Mouse (Mus musculus) forebrain, embryonic 11.5 days (tissue): ENCODE data around the gene Lpgat1. TPM values are rescaled to one million over a fixed set of nuclear protein-coding genes. Genes with fewer than 3 reads are reported as not detected.

ENCODE experiments used
- ATAC-seq: fragments of 200-750 bp; cut with Nextera tagmentation; replicated peaks from 2 replicates; pipeline ENCODE4 v1.8.0; 2017; ENCODE audit warnings: moderate TSS enrichment; ENCODE audit not compliant: low FRiP score
- DNase-seq: peaks from one replicate; pipeline ENCODE4 v3.0.0-alpha.2; 2017; ENCODE audit warnings: low spot score
- H3K27ac ChIP-seq: fragments of 300-500 bp; sonication (generic); 2 replicates; pipeline ENCODE4 v1.5.1; 2014; ENCODE audit warnings: low read depth, low read length
- H3K27me3 ChIP-seq: fragments of 300-500 bp; sonication (generic); 2 replicates; pipeline ENCODE4 v1.6.1; 2014; ENCODE audit warnings: mild to moderate bottlenecking, low read length, mixed read lengths; ENCODE audit not compliant: control insufficient read depth, insufficient read depth
- H3K36me3 ChIP-seq: fragments of 300-500 bp; sonication (generic); 2 replicates; pipeline ENCODE4 v1.6.1; 2014; ENCODE audit warnings: mild to moderate bottlenecking, low read length, moderate library complexity, mixed read lengths; ENCODE audit not compliant: control insufficient read depth, insufficient read depth
- H3K4me1 ChIP-seq: fragments of 300-500 bp; sonication (generic); replicated peaks from 2 replicates; pipeline ENCODE4 v1.6.1; 2014; ENCODE audit warnings: low read length, mixed read lengths; ENCODE audit not compliant: control insufficient read depth, insufficient read depth
- H3K4me2 ChIP-seq: fragments of 300-500 bp; sonication (generic); 2 replicates; pipeline ENCODE4 v1.6.1; 2014; ENCODE audit warnings: low read depth, mild to moderate bottlenecking, low read length, moderate library complexity, mixed read lengths; ENCODE audit not compliant: severe bottlenecking
- H3K4me3 ChIP-seq: fragments of 300-500 bp; sonication (generic); 2 replicates; pipeline ENCODE4 v1.5.1; 2014; ENCODE audit warnings: low read depth, low read length
- H3K9ac ChIP-seq: fragments of 300-500 bp; sonication (generic); 2 replicates; pipeline ENCODE4 v1.6.1; 2014; ENCODE audit warnings: low read length
- H3K9me3 ChIP-seq: fragments of 300-500 bp; sonication (generic); 2 replicates; pipeline ENCODE4 v1.6.1; 2016; ENCODE audit warnings: low read length, mixed read lengths; ENCODE audit not compliant: control insufficient read depth
- WGBS: fragments of 180-500 bp; shearing (Covaris S2); extraction: QIAGEN DNeasy Blood & Tissue Kit; methylation state at CpG from one replicate; pipeline ENCODE4 v1.1.7; 2014; 5-methylcytosine and 5-hydroxymethylcytosine counted together
- polyA plus RNA-seq: library from polyadenylated mRNA; unstranded; fragments of >200 nt; fragmentation: Nextera tagmentation; extraction: Ambion mirVana; gene quantifications from 2 replicates; pipeline ENCODE4 v1.2.1, GENCODE M21; 2014

Gene Lpgat1
- polyA plus RNA-seq, 1 experiment from 2014 or later = 40.6 TPM

DNA sequence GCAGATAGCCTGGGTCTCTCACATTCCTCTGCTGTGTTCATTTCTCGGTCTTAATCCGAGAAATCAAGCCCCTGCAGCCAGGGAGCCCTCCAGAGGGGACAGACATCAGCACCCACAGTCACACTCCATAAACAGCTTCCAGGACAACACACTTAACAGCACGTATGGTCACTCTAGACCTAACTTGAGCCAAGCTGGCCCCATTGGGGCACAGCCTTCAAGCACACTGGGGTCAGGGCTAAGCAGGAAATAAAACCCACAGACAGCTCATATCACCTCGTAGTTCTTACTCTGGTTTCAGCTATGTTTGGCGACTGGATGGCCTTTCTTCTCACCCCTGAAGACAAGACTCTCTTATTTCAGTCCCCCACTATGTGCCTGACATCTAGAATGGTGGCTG, 87.1 kb downstream of the Lpgat1 start:
- H3K9me3 ChIP-seq = no peaks in the 10 kb centered on the region
- H3K36me3 ChIP-seq = no peaks in the 10 kb centered on the region
- H3K9ac ChIP-seq = no peak overlapping the region
- DNase-seq (no peak), ATAC-seq (no peak)
- no peaks in the 10 kb centered on the region for H3K4me1 ChIP-seq
- no peak overlapping the region for H3K27ac ChIP-seq
- WGBS = 75% methylated on average over 5 of the region's 5 CpGs
- H3K4me2 ChIP-seq = no peak overlapping the region
- no peaks in the 10 kb centered on the region for H3K27me3 ChIP-seq
- no peak overlapping the region for H3K4me3 ChIP-seq

DNA sequence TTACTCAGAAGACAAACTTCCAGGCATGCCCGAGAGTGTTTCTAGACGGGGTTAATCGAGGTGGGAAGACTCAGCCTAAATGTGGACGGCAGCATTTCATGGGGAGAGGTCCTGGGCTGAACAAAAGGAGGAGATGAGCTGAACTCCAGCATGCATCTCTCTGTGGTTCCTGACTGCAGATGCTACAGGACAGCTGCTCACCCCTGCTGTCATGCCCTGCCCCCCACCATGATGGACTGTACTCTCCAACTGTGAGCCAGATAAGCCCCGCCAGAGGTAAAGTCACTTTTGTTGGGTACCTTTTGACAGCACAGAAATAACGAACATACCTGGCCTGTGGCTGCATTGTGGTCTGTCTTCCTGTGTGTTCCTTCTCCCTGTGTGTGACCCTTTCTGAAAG, 88.2 kb downstream of the Lpgat1 start:
- ATAC-seq (no peak), DNase-seq (no peak)
- no peaks in the 10 kb centered on the region for H3K4me1 ChIP-seq
- H3K4me3 ChIP-seq = no peak overlapping the region
- H3K27ac ChIP-seq = no peak overlapping the region
- no peak overlapping the region for H3K9ac ChIP-seq
- H3K27me3 ChIP-seq = no peaks in the 10 kb centered on the region
- H3K9me3 ChIP-seq = no peaks in the 10 kb centered on the region
- WGBS = 79% methylated on average over 6 of the region's 6 CpGs
- no peak overlapping the region for H3K4me2 ChIP-seq
- H3K36me3 ChIP-seq = no peaks in the 10 kb centered on the region

DNA sequence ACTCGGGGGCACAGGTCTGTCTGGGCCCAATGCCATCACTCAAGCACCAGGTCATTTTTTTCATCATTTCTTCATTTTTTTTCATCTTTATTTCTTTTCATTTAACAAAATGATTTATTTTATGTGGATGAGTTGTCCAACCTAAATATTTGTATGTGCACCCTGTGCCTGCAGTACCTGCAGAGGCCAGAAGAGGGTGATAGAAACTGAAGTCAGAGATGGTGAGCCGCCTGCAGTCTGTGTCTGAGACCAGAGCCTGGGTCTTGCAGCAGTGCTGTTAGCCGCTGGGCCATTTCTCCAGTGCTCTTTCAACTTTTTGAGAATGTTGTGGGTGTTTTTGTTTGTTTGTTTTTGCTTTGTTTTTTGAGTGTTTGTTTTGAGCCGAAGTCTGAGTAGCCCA, 89.1 kb downstream of the Lpgat1 start:
- no peaks in the 10 kb centered on the region for H3K36me3 ChIP-seq
- no peaks in the 10 kb centered on the region for H3K27me3 ChIP-seq
- H3K9ac ChIP-seq = no peak overlapping the region
- 96% methylated on average over 4 of the region's 4 CpGs for WGBS
- no peaks in the 10 kb centered on the region for H3K9me3 ChIP-seq
- DNase-seq = no peak
- H3K4me1 ChIP-seq = no peaks in the 10 kb centered on the region
- no peak overlapping the region for H3K4me2 ChIP-seq
- H3K4me3 ChIP-seq = no peak overlapping the region
- no peak for ATAC-seq
- no peak overlapping the region for H3K27ac ChIP-seq

DNA sequence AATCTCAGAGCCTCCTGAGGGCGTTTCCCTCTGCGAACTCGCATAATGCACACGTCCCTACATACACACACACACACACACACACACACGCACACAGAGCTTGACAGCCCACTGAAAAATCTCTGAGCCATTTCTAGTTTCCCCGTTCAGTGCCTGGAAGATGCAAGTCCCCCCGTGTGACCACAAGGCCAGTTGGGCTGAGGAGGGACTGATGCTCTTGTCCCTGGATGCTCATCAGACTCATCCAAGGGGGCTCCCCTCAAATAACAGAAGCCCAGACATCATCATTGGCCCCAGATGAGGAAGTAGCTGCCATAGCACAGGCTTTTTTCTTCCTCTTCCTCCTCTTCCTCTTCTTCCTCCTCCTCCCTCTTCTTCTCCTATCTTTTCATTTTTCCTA, 90.3 kb downstream of the Lpgat1 start:
- ATAC-seq = no peak
- no peak overlapping the region for H3K4me3 ChIP-seq
- H3K9ac ChIP-seq = no peak overlapping the region
- no peaks in the 10 kb centered on the region for H3K4me1 ChIP-seq
- WGBS = 91% methylated on average over 7 of the region's 7 CpGs
- H3K27ac ChIP-seq = no peak overlapping the region
- H3K4me2 ChIP-seq = no peak overlapping the region
- H3K27me3 ChIP-seq = no peaks in the 10 kb centered on the region
- no peaks in the 10 kb centered on the region for H3K36me3 ChIP-seq
- no peak for DNase-seq
- H3K9me3 ChIP-seq = no peaks in the 10 kb centered on the region

GRCm38 (mm10) chr1:191808688-191809223, 91.1 kb downstream of the Lpgat1 start:
- DNase-seq = no peak
- no peak for ATAC-seq

DNA sequence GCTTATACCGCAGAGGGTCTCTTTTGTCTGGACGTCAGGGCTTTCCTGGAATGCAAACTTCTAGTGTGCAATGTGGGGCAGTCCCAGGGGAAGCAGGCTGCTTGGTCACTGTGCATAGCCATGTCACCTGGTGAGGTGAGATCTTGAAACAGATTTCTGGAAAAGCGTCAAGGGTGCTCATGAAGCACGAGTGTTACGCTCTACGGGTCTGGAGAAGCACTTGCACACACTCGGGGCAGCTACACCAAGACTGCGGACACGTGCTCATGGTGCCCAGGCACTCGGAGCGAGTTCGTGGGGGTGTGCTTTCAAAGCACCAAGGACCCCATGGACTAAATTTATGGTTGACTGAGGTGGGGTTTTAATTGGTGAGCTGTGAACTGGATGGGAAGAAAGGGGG, 94.1 kb downstream of the Lpgat1 start:
- Histone ChIP-seq H3K9ac (no peak overlapping the region), H3K27me3 (no peaks in the 10 kb centered on the region), H3K4me1 (no peaks in the 10 kb centered on the region), H3K36me3 (no peaks in the 10 kb centered on the region), H3K4me2 (no peak overlapping the region), H3K4me3 (no peak overlapping the region), H3K9me3 (no peaks in the 10 kb centered on the region), H3K27ac (no peak overlapping the region)
- 94% methylated on average over 12 of the region's 12 CpGs for WGBS
- ATAC-seq (no peak), DNase-seq (no peak)

More at GRCm38 (mm10) chr1:191808688-191809223, 91.1 kb downstream of the Lpgat1 start:
- Histone ChIP-seq H3K9ac (no peak overlapping the region), H3K4me1 (no peaks in the 10 kb centered on the region), H3K4me3 (no peak overlapping the region), H3K9me3 (no peaks in the 10 kb centered on the region), H3K27me3 (no peaks in the 10 kb centered on the region), H3K27ac (no peak overlapping the region), H3K36me3 (no peaks in the 10 kb centered on the region), H3K4me2 (no peak overlapping the region)
- 90% methylated on average over 12 of the region's 12 CpGs for WGBS

DNA sequence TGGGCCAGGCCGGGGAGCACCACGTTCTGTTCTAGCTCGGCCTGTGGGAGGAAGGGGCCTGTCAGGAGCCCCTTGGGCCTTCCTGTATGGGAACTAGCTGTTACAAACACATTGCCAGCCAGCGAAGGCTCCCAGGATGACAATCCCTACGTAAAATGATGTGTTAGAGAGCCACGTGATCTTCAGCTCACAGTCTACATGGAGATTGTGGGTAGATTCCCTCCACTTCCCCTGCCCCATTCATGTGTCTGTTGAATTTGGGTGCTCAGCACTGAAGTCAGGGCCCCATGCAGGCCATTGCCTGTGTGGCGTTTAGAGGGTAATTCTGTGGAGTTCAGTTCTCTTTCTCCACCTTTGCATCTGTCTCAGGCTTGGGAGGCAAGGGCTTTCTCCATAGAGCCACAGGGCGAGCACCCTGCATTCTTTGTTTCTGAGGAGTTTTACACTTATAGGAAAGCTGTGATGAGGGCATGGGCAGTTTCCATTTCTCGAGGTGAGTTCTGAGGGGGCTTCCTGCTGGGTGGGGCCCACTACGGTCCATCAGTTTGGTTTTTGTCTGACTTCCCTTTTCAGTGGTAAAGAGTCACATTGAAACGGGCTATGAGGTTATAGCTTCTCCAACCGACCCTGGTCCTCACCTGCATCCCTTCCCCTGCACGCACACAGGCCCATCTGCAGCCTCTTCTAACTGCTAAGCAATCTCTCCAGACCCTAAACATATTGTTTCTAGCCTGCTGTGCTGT, 95.5 kb downstream of the Lpgat1 start:
- H3K27ac ChIP-seq = no peak overlapping the region
- no peak overlapping the region for H3K4me2 ChIP-seq
- no peak overlapping the region for H3K4me3 ChIP-seq
- DNase-seq = no peak
- no peaks in the 10 kb centered on the region for H3K27me3 ChIP-seq
- WGBS = 89% methylated on average over 13 of the region's 13 CpGs
- H3K9me3 ChIP-seq = no peaks in the 10 kb centered on the region
- ATAC-seq = no peak
- H3K4me1 ChIP-seq = no peaks in the 10 kb centered on the region
- H3K9ac ChIP-seq = no peak overlapping the region
- no peaks in the 10 kb centered on the region for H3K36me3 ChIP-seq

DNA sequence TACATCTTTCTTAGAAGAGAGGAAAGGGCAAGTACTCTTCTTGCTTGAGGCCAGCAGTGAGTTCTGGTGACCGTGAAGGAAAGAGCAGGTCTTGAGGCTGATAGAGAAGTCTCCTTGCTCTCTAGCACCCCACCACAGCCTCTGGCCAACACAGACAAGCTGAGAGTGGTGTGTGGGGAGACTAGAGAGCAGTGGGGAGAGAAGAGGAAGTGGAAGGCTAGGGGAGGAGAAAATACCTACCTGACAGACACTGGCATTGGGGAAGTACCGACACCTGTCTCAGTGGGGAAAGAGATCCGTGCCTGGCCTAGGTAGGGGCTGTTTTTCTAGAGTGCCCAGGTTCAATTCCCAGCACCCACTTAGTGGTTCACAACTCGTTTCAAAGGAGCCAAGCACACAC, 96.6 kb downstream of the Lpgat1 start:
- Histone ChIP-seq H3K9me3 (no peaks in the 10 kb centered on the region), H3K9ac (no peak overlapping the region), H3K27me3 (no peaks in the 10 kb centered on the region), H3K4me2 (no peak overlapping the region), H3K4me1 (no peaks in the 10 kb centered on the region), H3K36me3 (no peaks in the 10 kb centered on the region), H3K4me3 (no peak overlapping the region), H3K27ac (no peak overlapping the region)
- no peak for ATAC-seq
- DNase-seq = no peak
- WGBS = 84% methylated on average over 4 of the region's 4 CpGs

DNA sequence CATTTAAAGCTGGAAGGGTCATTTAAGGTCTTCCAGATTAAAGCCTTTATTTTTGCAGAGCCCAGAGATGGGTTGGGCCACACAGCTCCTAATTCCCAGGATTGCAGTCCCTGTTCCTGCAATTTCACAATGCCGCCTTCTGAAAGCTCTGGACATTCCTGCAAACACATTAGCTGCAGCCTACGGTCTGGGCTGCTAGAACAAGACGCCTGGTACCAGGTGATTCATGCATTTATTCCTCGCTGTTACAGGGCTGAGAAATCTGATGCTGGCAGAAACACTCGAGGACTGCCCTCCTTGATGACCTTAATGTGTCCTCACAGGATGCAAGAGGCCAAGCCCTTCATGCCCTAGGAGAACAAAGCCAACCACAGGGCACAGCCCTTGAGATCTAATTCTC, 97.3 kb downstream of the Lpgat1 start:
- H3K27ac ChIP-seq = no peak overlapping the region
- H3K4me3 ChIP-seq = no peak overlapping the region
- H3K27me3 ChIP-seq = no peaks in the 10 kb centered on the region
- DNase-seq (no peak), ATAC-seq (no peak)
- no peaks in the 10 kb centered on the region for H3K4me1 ChIP-seq
- no peaks in the 10 kb centered on the region for H3K9me3 ChIP-seq
- H3K9ac ChIP-seq = no peak overlapping the region
- 64% methylated on average over 5 of the region's 5 CpGs for WGBS
- H3K36me3 ChIP-seq = no peaks in the 10 kb centered on the region
- H3K4me2 ChIP-seq = no peak overlapping the region
